Mouse (Mus musculus) hindbrain, embryonic 14.5 days (tissue): ENCODE measurements around the gene Gpc5. TPM values are rescaled to one million over a fixed set of nuclear protein-coding genes. Genes with fewer than 3 reads are reported as not detected.

ENCODE experiments used
- ATAC-seq: fragments of 200-750 bp; cut with Nextera tagmentation; 2 replicates; pipeline ENCODE4 v1.8.0; 2017; ENCODE audit warnings: moderate number of reproducible peaks, mild to moderate bottlenecking, moderate TSS enrichment, moderate library complexity; ENCODE audit not compliant: low FRiP score
- DNase-seq: peaks from one replicate; pipeline ENCODE4 v3.0.0-alpha.2; 2015; ENCODE audit warnings: low spot score
- H3K27ac ChIP-seq: fragments of 300-500 bp; sonication (generic); 2 replicates; pipeline ENCODE4 v1.5.1; 2014; ENCODE audit warnings: mild to moderate bottlenecking, moderate library complexity
- H3K27me3 ChIP-seq: fragments of 300-500 bp; sonication (generic); 2 replicates; pipeline ENCODE4 v1.6.1; 2014; ENCODE audit warnings: mild to moderate bottlenecking, low read length, mixed read lengths; ENCODE audit not compliant: control insufficient read depth, insufficient read depth
- H3K36me3 ChIP-seq: fragments of 300-500 bp; sonication (generic); replicated peaks from 2 replicates; pipeline ENCODE4 v1.6.1; 2014; ENCODE audit not compliant: control insufficient read depth, insufficient read depth
- H3K4me1 ChIP-seq: fragments of 300-500 bp; sonication (generic); replicated peaks from 2 replicates; pipeline ENCODE4 v1.6.1; 2014; ENCODE audit warnings: antibody characterized with exemption, low read length, mixed read lengths; ENCODE audit not compliant: control insufficient read depth, insufficient read depth
- H3K4me2 ChIP-seq: fragments of 300-500 bp; sonication (generic); replicated peaks from 2 replicates; pipeline ENCODE4 v1.6.1; 2014; ENCODE audit warnings: mild to moderate bottlenecking, moderate library complexity
- H3K4me3 ChIP-seq: fragments of 300-500 bp; sonication (generic); replicated peaks from 2 replicates; pipeline ENCODE4 v1.5.1; 2014; ENCODE audit warnings: mild to moderate bottlenecking, low read length
- H3K9ac ChIP-seq: fragments of 300-500 bp; sonication (generic); 2 replicates; pipeline ENCODE4 v1.6.1; 2014
- H3K9me3 ChIP-seq: fragments of 300-500 bp; sonication (generic); 2 replicates; pipeline ENCODE4 v1.6.1; 2016; ENCODE audit warnings: low read length; ENCODE audit not compliant: control insufficient read depth
- WGBS: fragments of 180-500 bp; shearing (Covaris S2); extraction: QIAGEN DNeasy Blood & Tissue Kit; methylation state at CpG from one replicate; pipeline ENCODE4 v1.1.7; 2014; 5-methylcytosine and 5-hydroxymethylcytosine counted together
- polyA plus RNA-seq: library from polyadenylated mRNA; unstranded; fragments of >200 nt; fragmentation: Nextera tagmentation; extraction: Ambion mirVana; gene quantifications from 2 replicates; pipeline ENCODE4 v1.2.1, GENCODE M21; 2014

The Gpc5 gene
- polyA plus RNA-seq, 1 experiment from 2014 or later = 11.9 TPM

DNA sequence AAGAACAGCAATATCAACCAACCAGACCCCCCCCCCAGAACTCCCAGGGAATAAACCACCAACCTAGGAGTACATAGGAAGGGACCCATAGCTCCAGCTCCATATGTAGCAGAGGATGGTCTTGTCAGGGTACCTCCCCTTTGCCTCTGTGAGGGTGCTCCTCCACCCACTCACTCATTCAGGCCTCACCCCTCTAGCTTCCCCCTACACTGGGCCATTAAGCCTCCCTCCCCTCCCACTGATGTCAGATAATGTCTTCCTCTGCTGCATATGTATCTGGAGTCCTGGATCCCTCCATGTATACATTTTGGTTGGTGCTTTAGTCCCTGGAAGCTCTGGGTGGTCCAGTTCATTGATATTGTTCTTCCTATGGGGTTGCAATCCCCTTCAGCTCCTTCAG, 1075.4 kb downstream of the Gpc5 start:
- no peak for DNase-seq
- no peak overlapping the region for H3K9ac ChIP-seq
- H3K27me3 ChIP-seq = no peaks in the 10 kb centered on the region
- no peak overlapping the region for H3K4me3 ChIP-seq
- no peaks in the 10 kb centered on the region for H3K4me1 ChIP-seq
- no peak overlapping the region for H3K4me2 ChIP-seq
- H3K9me3 ChIP-seq = no peaks in the 10 kb centered on the region
- H3K27ac ChIP-seq = no peak overlapping the region
- H3K36me3 ChIP-seq = no peaks in the 10 kb centered on the region
- no peak for ATAC-seq

DNA sequence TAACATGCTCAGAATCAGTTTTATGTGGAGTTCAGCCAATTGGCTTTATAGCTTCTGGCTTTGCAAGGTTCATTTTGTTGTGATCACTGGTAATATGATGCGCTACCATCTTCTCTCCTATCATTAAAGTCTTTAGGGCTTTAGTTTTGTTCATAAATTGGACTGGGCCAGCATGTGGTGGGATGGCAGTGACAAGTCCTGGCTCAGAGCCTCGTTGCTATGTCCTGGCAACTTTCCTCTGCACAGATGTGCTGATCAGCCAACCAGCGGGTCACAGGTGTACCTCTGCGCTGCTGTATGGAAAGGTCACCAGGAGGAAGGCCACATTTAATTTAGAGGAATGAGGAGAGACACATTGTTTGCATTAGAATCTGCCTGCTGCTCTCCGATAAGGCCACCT, 1077.1 kb downstream of the Gpc5 start:
- Histone ChIP-seq H3K4me3 (no peak overlapping the region), H3K36me3 (no peaks in the 10 kb centered on the region), H3K4me2 (no peak overlapping the region), H3K27me3 (no peaks in the 10 kb centered on the region), H3K27ac (no peak overlapping the region), H3K4me1 (no peaks in the 10 kb centered on the region), H3K9ac (no peak overlapping the region), H3K9me3 (no peaks in the 10 kb centered on the region)
- ATAC-seq = peak; percentile 76; the same call in 1 of the 2 replicates
- peak; percentile 38 for DNase-seq
- 64% methylated on average over 5 of the region's 5 CpGs for WGBS

DNA sequence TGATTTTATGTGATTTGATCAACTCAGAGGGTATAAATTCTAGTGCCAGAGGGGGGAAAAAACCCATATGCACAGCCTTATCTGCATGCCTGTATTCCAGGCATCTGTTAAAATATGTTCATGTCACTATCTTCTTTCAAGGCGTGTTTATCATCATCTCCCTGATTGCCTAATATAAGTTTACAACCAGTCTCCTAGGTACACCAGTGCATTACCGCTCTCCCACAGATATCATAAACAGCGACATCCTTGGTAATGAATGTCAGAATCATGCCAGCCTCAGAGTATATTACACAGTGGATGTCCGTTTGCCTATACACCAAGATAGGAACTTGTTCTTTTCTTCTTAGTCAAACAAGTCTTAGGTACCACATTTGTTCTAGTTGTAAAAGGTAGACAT, 1095.0 kb downstream of the Gpc5 start:
- Histone ChIP-seq H3K9ac (no peak overlapping the region), H3K36me3 (no peaks in the 10 kb centered on the region), H3K4me3 (no peak overlapping the region), H3K4me1 (no peaks in the 10 kb centered on the region), H3K27me3 (no peaks in the 10 kb centered on the region), H3K9me3 (no peaks in the 10 kb centered on the region), H3K4me2 (no peak overlapping the region), H3K27ac (no peak overlapping the region)
- DNase-seq (no peak), ATAC-seq (no peak)
- 84% methylated on average over 4 of the region's 4 CpGs for WGBS

DNA sequence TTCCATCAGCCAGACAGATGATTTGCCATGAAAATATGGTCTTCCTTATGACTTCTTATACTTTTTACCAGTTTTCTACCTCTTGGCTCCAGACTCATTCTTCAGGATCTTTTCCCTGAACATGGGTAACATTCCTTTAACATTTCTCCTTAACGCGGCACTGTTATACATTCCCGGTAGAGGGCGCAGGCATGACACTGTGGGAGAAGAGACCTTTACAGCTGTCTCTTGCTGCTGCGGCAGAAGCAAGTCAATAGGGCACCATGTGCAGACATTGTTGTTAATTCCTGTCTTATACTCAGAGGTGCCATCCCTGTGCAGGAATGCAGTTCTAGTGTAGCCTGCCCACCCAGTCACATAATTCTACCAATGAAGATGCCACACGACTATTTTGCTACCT, 1115.0 kb downstream of the Gpc5 start:
- H3K27ac ChIP-seq = no peak overlapping the region
- 22% methylated on average over 6 of the region's 6 CpGs for WGBS
- no peak overlapping the region for H3K4me3 ChIP-seq
- H3K9me3 ChIP-seq = no peaks in the 10 kb centered on the region
- H3K4me2 ChIP-seq = no peak overlapping the region
- no peaks in the 10 kb centered on the region for H3K36me3 ChIP-seq
- no peaks in the 10 kb centered on the region for H3K4me1 ChIP-seq
- ATAC-seq (no peak), DNase-seq (no peak)
- no peak overlapping the region for H3K9ac ChIP-seq
- H3K27me3 ChIP-seq = no peaks in the 10 kb centered on the region

DNA sequence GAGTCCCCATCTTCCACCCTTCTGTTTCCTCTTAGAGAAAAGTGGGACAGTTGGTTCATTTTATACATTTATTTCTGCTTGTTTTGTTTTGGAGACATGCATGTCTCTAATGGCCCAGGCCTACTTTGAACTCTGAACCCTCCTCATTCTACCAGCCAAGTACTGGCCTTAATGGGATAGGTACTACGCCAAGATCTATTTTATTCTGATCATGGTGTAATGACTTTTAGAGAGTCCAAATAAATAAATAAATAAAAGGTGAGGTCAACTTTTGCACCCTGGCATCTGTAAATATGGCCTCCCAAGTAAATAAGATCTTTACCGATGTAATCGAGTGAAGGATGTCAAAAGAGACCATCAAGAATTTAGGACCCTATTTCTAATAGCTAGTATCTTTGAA, 1116.6 kb downstream of the Gpc5 start:
- ATAC-seq = no peak
- no peak overlapping the region for H3K4me2 ChIP-seq
- no peak overlapping the region for H3K9ac ChIP-seq
- no peak overlapping the region for H3K4me3 ChIP-seq
- no peaks in the 10 kb centered on the region for H3K27me3 ChIP-seq
- no peaks in the 10 kb centered on the region for H3K36me3 ChIP-seq
- 96% methylated on average over 3 of the region's 3 CpGs for WGBS
- no peak for DNase-seq
- H3K9me3 ChIP-seq = no peaks in the 10 kb centered on the region
- no peak overlapping the region for H3K27ac ChIP-seq
- H3K4me1 ChIP-seq = no peaks in the 10 kb centered on the region

DNA sequence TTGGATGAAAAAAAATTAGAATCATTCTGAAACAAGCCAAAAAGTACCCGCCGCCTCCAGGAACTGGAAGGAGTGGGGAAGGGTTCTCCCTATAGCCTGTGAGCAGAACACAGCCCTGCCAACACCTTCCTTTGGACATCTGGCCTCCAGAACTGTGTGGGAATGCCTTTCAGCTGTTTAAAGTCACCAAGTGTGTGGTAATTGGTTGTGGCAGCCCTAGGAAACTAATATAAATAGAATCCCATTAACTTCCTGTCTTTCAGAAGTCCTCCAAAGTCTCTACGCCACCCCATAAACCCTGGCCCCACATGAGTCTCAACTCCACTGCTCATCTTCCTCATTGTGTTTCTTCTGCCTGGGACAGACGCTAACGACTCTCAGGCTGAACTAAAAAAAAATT, 1117.0 kb downstream of the Gpc5 start:
- Histone ChIP-seq H3K9me3 (no peaks in the 10 kb centered on the region), H3K36me3 (no peaks in the 10 kb centered on the region), H3K4me3 (no peak overlapping the region), H3K27ac (no peak overlapping the region), H3K9ac (no peak overlapping the region), H3K4me1 (no peaks in the 10 kb centered on the region), H3K4me2 (no peak overlapping the region), H3K27me3 (no peaks in the 10 kb centered on the region)
- ATAC-seq (no peak), DNase-seq (no peak)
- 66% methylated on average over 5 of the region's 5 CpGs for WGBS

DNA sequence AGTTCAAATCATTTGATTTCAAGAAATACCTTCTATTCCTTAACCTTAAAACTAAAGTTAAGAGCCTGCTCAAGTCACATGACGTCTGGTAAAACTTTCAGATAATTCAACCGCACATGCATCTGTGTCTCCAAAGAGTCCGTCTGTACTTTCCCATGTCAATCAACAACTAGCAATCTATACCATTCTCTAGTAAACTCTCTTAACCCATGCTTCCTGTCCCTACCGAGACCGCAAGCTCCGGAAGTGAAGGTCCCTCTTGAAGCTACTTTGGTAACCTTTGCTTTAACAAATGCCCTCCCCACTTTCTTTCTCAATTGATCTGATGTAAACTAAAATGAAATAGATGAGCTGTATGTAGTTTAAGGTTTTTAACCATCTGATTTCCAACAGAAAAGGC, 1118.3 kb downstream of the Gpc5 start:
- H3K4me1 ChIP-seq = no peaks in the 10 kb centered on the region
- DNase-seq = no peak
- H3K27ac ChIP-seq = no peak overlapping the region
- H3K9ac ChIP-seq = no peak overlapping the region
- 91% methylated on average over 6 of the region's 6 CpGs for WGBS
- H3K27me3 ChIP-seq = no peaks in the 10 kb centered on the region
- H3K4me3 ChIP-seq = no peak overlapping the region
- H3K9me3 ChIP-seq = no peaks in the 10 kb centered on the region
- H3K4me2 ChIP-seq = no peak overlapping the region
- H3K36me3 ChIP-seq = no peaks in the 10 kb centered on the region
- no peak for ATAC-seq

DNA sequence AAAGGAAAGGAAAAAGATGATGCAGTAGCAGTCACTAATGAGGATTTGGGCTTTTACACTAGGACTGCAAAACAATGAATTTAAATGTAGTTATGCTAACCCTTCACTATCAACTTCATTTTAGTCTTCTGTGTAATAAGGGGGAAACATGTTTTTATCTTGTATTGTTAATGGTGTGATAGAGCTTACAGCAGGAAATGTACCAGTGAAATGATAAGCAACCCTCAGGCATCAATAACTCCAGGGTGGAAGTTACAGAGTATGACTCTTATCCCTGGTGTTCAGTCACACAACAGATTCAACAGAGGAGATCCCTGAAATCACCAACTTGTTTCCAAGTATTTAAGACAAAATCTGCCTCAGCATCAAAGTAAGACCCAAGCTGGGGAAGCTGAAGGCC, 1120.0 kb downstream of the Gpc5 start:
- Histone ChIP-seq H3K4me2 (no peak overlapping the region), H3K4me3 (no peak overlapping the region), H3K27ac (no peak overlapping the region), H3K27me3 (no peaks in the 10 kb centered on the region), H3K4me1 (no peaks in the 10 kb centered on the region), H3K9ac (no peak overlapping the region), H3K9me3 (no peaks in the 10 kb centered on the region), H3K36me3 (no peaks in the 10 kb centered on the region)
- DNase-seq = no peak
- no peak for ATAC-seq

DNA sequence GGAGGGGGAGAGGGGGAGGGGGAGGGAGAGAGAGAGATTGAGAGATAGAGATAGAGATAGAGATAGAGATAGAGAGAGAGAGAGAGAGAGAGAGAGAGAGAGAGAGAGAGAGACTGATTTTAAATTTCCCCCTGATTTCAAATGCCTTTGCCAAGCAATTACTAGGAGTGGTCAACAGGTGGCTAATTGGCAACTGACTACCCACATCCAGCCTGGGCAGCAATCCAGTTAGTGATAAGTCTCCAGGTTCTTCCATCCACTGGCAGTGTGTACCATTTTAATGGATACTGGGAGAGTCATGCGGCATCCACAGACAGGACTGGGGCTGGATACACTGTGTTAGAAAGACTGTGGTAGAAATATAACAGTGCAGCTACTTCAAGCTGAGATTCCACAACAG, 1166.1 kb downstream of the Gpc5 start:
- 88% methylated on average over 1 of the region's 1 CpGs for WGBS
- no peaks in the 10 kb centered on the region for H3K36me3 ChIP-seq
- no peak for ATAC-seq
- H3K4me1 ChIP-seq = no peaks in the 10 kb centered on the region
- H3K4me3 ChIP-seq = no peak overlapping the region
- H3K4me2 ChIP-seq = no peak overlapping the region
- DNase-seq = no peak
- H3K9me3 ChIP-seq = no peaks in the 10 kb centered on the region
- no peaks in the 10 kb centered on the region for H3K27me3 ChIP-seq
- no peak overlapping the region for H3K27ac ChIP-seq
- no peak overlapping the region for H3K9ac ChIP-seq

DNA sequence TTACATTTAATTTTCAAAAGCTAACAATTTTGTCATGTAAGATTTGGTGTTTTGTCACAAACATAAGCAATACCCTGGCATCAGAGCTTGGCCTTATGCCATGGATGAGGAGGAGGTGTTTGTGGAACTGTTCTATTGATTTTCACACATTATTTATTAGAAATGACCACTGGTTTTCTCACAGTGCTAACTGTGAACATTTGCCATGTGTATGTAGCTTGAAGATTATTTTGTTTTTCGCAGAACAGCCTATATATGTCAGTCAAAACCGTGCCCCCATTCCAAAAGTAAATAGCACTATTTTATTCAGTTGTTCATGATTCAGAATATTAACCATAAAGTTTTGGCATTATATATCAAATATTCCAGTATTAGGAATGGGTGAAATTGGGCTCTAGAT, 1216.5 kb downstream of the Gpc5 start:
- Histone ChIP-seq H3K36me3 (no peaks in the 10 kb centered on the region), H3K4me1 (no peaks in the 10 kb centered on the region), H3K27ac (no peak overlapping the region), H3K27me3 (no peaks in the 10 kb centered on the region), H3K9me3 (no peaks in the 10 kb centered on the region), H3K4me3 (no peak overlapping the region), H3K9ac (no peak overlapping the region), H3K4me2 (no peak overlapping the region)
- ATAC-seq (no peak), DNase-seq (no peak)
- WGBS = 90% methylated on average over 2 of the region's 2 CpGs
